Mouse (Mus musculus): Measurements from ENCODE around the gene Mcts2.

The Mcts2 gene

GRCm38 (mm10) chr2:152725178-152725750 is 38.4 kb downstream of the Mcts2 start:
- DNase-seq (ENCODE audit: low spot score in 2 of 2): no peak

GRCm38 (mm10) chr2:152726213-152726612 is 39.4 kb downstream of the Mcts2 start:
- DNase-seq (ENCODE audit: low spot score in 2 of 2): no peak

- no peak for DNase-seq (ENCODE audit: low spot score in 2 of 2)
Measured at GRCm38 (mm10) chr2:152726751-152727335, 40.0 kb downstream of the Mcts2 start.

GRCm38 (mm10) chr2:152727795-152728510 is 41.1 kb downstream of the Mcts2 start:
- DNase-seq (ENCODE audit: low spot score in 2 of 2): no peak

- no peak for DNase-seq (ENCODE audit: low spot score in 2 of 2)
Measured at GRCm38 (mm10) chr2:152728594-152728993, 41.8 kb downstream of the Mcts2 start.

- DNase-seq (ENCODE audit: low spot score in 2 of 2): no peak
Measured at GRCm38 (mm10) chr2:152729013-152729635, 42.3 kb downstream of the Mcts2 start.

GRCm38 (mm10) chr2:152729636-152730020 is 42.8 kb downstream of the Mcts2 start:
- peak in 1 of 2 experiments; percentile 67 for DNase-seq (ENCODE audit: low spot score in 2 of 2)

GRCm38 (mm10) chr2:152733201-152733600 is 46.4 kb downstream of the Mcts2 start:
- no peak for DNase-seq (ENCODE audit: low spot score in 2 of 2)

GRCm38 (mm10) chr2:152734501-152734900 is 47.7 kb downstream of the Mcts2 start:
- no peak for DNase-seq (ENCODE audit: low spot score in 2 of 2)

- DNase-seq (ENCODE audit: low spot score in 2 of 2): peak; percentile 90 to 98
Measured at GRCm38 (mm10) chr2:152734984-152735383, 48.1 kb downstream of the Mcts2 start.

- DNase-seq (ENCODE audit: low spot score in 2 of 2): peak; percentile 89 to 90
Measured at GRCm38 (mm10) chr2:152736090-152736601, 49.3 kb downstream of the Mcts2 start, which contains the start of gene Id1. Gene Id1 (plus strand): TSS chr2:152736251.

- DNase-seq (ENCODE audit: low spot score in 2 of 2): peak in 1 of 2 experiments; percentile 34
Measured at GRCm38 (mm10) chr2:152736748-152737147, 49.9 kb downstream of the Mcts2 start.
